Mouse (Mus musculus): ENCODE results near the gene Txndc5. TPM values are rescaled to one million over a fixed set of nuclear protein-coding genes. Genes with fewer than 3 reads are reported as not detected.

The Txndc5 gene
- total and polyA plus RNA-seq, 2 experiments from 2014 or later = 70.4 to 75.0 TPM

- no peaks in the 10 kb centered on the region for H3K27me3 ChIP-seq (ENCODE audit: insufficient read depth, low read length)
These were observed 19.1 kb upstream of the Txndc5 start for GRCm38 (mm10) chr13:38547717-38548116.

GRCm38 (mm10) chr13:38546754-38547153 lies 18.1 kb upstream of the Txndc5 start:
- Histone ChIP-seq H3K27me3 (ENCODE audit: insufficient read depth, low read length) (no peaks in the 10 kb centered on the region), H3K27ac (ENCODE audit: low read depth, low read length) (no peak overlapping the region), H3K4me1 (ENCODE audit: insufficient read depth) (0 out of 2 replicates have a peak, but pooled peaks cover 3% of the 10 kb centered on the region), H3K4me2 (ENCODE audit: low read depth) (no peak overlapping the region), H3K9ac (no peak overlapping the region), H3K36me3 (ENCODE audit: insufficient read depth) (no peaks in the 10 kb centered on the region), H3K4me3 (ENCODE audit: low read depth, low read length) (no peak overlapping the region), H3K9me3 (ENCODE audit: low read length) (no peaks in the 10 kb centered on the region)
- 90% methylated on average over 4 of the region's 4 CpGs for WGBS
- no peak for TF ChIP-seq CTCF (IDR thresholded peaks at IDR 0.05; ENCODE audit: low read depth)
- DNase-seq (no peak), ATAC-seq (no peak)

More at GRCm38 (mm10) chr13:38547717-38548116, 19.1 kb upstream of the Txndc5 start:
- H3K36me3 ChIP-seq (ENCODE audit: insufficient read depth) = no peaks in the 10 kb centered on the region
- H3K9ac ChIP-seq = no peak overlapping the region
- WGBS = 87% methylated on average over 5 of the region's 5 CpGs
- H3K4me1 ChIP-seq (ENCODE audit: insufficient read depth) = 0 out of 2 replicates have a peak, but pooled peaks cover 3% of the 10 kb centered on the region
- no peak for ATAC-seq
- H3K9me3 ChIP-seq (ENCODE audit: low read length) = no peaks in the 10 kb centered on the region
- H3K27ac ChIP-seq (ENCODE audit: low read depth, low read length) = no peak overlapping the region
- no peak overlapping the region for H3K4me2 ChIP-seq (ENCODE audit: low read depth)
- H3K4me3 ChIP-seq (ENCODE audit: low read depth, low read length) = no peak overlapping the region
- TF ChIP-seq CTCF (IDR thresholded peaks at IDR 0.05; ENCODE audit: low read depth) = no peak
- DNase-seq = no peak

DNA sequence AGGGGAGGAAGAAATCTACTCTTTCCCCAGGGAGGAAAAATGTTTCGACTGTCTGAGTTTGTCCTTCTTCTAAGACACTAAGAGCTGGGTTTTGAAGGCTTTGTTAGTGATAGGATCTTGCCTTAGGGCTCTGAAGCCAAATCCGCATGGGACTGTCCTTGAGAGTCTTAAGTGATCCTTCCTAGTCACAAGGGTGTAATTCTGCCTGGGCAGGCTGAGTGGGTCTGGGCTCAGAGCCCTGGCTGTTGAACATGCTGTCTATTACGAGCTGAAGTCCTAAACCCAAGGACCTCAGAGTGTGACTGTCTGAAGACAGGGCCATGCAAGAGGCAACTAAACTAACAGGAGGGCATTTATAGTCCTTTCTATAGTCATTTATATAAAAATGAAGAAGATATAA lies 16.8 kb upstream of the Txndc5 start:
- WGBS = 70% methylated on average over 3 of the region's 3 CpGs
- Histone ChIP-seq H3K36me3 (ENCODE audit: insufficient read depth) (no peaks in the 10 kb centered on the region), H3K9me3 (ENCODE audit: low read length) (no peaks in the 10 kb centered on the region), H3K27me3 (ENCODE audit: insufficient read depth, low read length) (no peaks in the 10 kb centered on the region), H3K27ac (ENCODE audit: low read depth, low read length) (no peak overlapping the region), H3K4me1 (ENCODE audit: insufficient read depth) (0 out of 2 replicates have a peak, but pooled peaks cover 3% of the 10 kb centered on the region), H3K4me3 (ENCODE audit: low read depth, low read length) (no peak overlapping the region), H3K9ac (no peak overlapping the region), H3K4me2 (ENCODE audit: low read depth) (no peak overlapping the region)
- no peak for ATAC-seq
- DNase-seq = no peak
- TF ChIP-seq CTCF (IDR thresholded peaks at IDR 0.05; ENCODE audit: low read depth) = no peak

DNA sequence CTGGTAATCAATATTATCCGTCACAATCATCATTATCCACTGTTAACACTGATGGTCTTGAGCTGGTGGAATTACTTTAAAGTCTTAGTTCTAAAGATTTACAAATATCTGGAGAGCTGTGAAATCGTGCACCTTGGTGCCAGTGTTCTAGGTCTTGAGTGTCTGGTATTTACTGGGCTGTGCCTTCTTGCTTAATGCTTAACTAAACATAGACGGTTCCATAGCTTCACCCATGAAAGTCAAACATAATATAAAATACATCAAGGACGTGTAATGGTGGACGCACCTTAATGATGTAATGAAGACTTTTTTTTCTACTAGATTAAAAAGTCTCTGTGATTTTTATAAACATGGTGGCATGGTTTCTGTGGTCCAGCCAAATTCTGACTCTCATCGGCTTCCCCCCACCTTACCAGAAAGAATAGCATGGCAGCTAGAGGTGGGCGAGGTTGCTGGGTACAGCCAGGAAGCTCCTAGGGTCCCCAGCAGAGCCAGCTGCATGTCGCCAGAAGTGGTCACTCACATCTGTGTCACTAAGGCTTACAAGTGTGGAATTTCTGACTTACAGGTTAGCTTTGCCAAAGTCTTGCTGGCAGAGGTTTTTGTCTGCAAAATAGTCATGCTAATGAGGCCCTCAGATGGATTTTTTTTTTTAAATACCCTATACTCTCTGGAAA lies 16.3 kb upstream of the Txndc5 start:
- 0 out of 2 replicates have a peak, but pooled peaks cover 3% of the 10 kb centered on the region for H3K4me1 ChIP-seq (ENCODE audit: insufficient read depth)
- no peak for TF ChIP-seq CTCF (IDR thresholded peaks at IDR 0.05; ENCODE audit: low read depth)
- no peaks in the 10 kb centered on the region for H3K27me3 ChIP-seq (ENCODE audit: insufficient read depth, low read length)
- WGBS = 87% methylated on average over 8 of the region's 8 CpGs
- no peak overlapping the region for H3K27ac ChIP-seq (ENCODE audit: low read depth, low read length)
- H3K36me3 ChIP-seq (ENCODE audit: insufficient read depth) = no peaks in the 10 kb centered on the region
- DNase-seq (no peak), ATAC-seq (no peak)
- no peaks in the 10 kb centered on the region for H3K9me3 ChIP-seq (ENCODE audit: low read length)
- no peak overlapping the region for H3K9ac ChIP-seq
- no peak overlapping the region for H3K4me3 ChIP-seq (ENCODE audit: low read depth, low read length)
- H3K4me2 ChIP-seq (ENCODE audit: low read depth) = no peak overlapping the region

- peak; percentile 8 for DNase-seq
These were observed 15.0 kb upstream of the Txndc5 start for GRCm38 (mm10) chr13:38543455-38544125.

DNA sequence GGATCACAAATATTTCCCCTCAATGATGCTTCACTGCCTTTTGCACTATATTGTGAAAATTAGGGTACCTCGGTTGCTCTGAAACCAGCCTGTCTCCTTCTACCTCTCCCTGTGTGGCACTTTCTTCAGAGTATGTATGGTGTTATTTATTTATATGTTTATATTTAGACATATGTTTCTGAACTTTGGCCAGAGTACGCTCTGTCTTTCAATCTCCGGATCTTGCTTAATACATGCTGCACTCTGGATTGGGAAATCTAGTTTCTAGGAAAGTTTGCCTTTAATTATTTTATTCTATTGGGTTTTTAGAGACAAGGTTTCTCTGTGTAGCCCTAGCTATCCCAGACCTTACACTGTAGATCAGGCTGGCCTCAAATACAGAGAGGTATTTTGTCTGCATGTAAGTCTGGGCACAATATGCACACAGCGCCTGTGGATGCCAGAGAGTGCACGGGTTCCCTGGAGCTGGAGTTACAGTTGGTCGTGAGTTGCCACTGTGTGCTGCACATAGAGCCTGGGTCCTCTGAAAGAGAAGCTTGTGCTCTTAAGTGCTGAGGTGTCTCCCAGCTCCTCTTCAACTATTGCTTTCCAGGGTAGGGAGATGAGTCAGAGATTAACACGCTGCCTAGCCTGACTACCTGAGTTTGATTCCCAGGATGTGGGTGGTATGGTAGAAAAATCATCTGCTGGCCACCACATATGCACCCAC lies 10.7 kb upstream of the Txndc5 start:
- no peak for TF ChIP-seq CTCF (IDR thresholded peaks at IDR 0.05; ENCODE audit: low read depth)
- DNase-seq (no peak), ATAC-seq (no peak)
- H3K36me3 ChIP-seq (ENCODE audit: insufficient read depth) = no peaks in the 10 kb centered on the region
- H3K27ac ChIP-seq (ENCODE audit: low read depth, low read length) = no peak overlapping the region
- no peaks in the 10 kb centered on the region for H3K9me3 ChIP-seq (ENCODE audit: low read length)
- WGBS = 89% methylated on average over 7 of the region's 7 CpGs
- H3K4me2 ChIP-seq (ENCODE audit: low read depth) = no peak overlapping the region
- no peak overlapping the region for H3K9ac ChIP-seq
- H3K4me3 ChIP-seq (ENCODE audit: low read depth, low read length) = no peak overlapping the region
- H3K27me3 ChIP-seq (ENCODE audit: insufficient read depth, low read length) = no peaks in the 10 kb centered on the region
- 0 out of 2 replicates have a peak, but pooled peaks cover 3% of the 10 kb centered on the region for H3K4me1 ChIP-seq (ENCODE audit: insufficient read depth)

More at GRCm38 (mm10) chr13:38543455-38544125, 15.0 kb upstream of the Txndc5 start:
- TF ChIP-seq CTCF (IDR thresholded peaks at IDR 0.05; ENCODE audit: low read depth) = no peak
- 53% methylated on average over 8 of the region's 8 CpGs for WGBS
- Histone ChIP-seq H3K4me2 (ENCODE audit: low read depth) (no peak overlapping the region), H3K9me3 (ENCODE audit: low read length) (no peaks in the 10 kb centered on the region), H3K4me3 (ENCODE audit: low read depth, low read length) (no peak overlapping the region), H3K36me3 (ENCODE audit: insufficient read depth) (no peaks in the 10 kb centered on the region), H3K27ac (ENCODE audit: low read depth, low read length) (no peak overlapping the region), H3K9ac (no peak overlapping the region), H3K4me1 (ENCODE audit: insufficient read depth) (0 out of 2 replicates have a peak, but pooled peaks cover 3% of the 10 kb centered on the region), H3K27me3 (ENCODE audit: insufficient read depth, low read length) (no peaks in the 10 kb centered on the region)
- peak; percentile 72; the same call in 1 of the 2 replicates for ATAC-seq
